Mouse (Mus musculus) midbrain, embryonic 12.5 days (tissue): ENCODE data around the gene Syt2. TPM values are rescaled to one million over a fixed set of nuclear protein-coding genes. Genes with fewer than 3 reads are reported as not detected.

Experiments
- ATAC-seq: fragments of 200-750 bp; cut with Nextera tagmentation; 2 replicates; pipeline ENCODE4 v1.8.0; 2017; ENCODE audit warnings: low read depth, moderate TSS enrichment, moderate library complexity; ENCODE audit not compliant: low FRiP score
- H3K27ac ChIP-seq: fragments of 300-500 bp; sonication (generic); replicated peaks from 2 replicates; pipeline ENCODE4 v1.5.1; 2016; ENCODE audit warnings: mild to moderate bottlenecking
- H3K27me3 ChIP-seq: fragments of 300-500 bp; sonication (generic); 2 replicates; pipeline ENCODE4 v1.6.1; 2016; ENCODE audit warnings: mild to moderate bottlenecking
- H3K36me3 ChIP-seq: fragments of 300-500 bp; sonication (generic); 2 replicates; pipeline ENCODE4 v1.6.1; 2016
- H3K4me1 ChIP-seq: fragments of 300-500 bp; sonication (generic); 2 replicates; pipeline ENCODE4 v1.6.1; 2016
- H3K4me2 ChIP-seq: fragments of 300-500 bp; sonication (generic); replicated peaks from 2 replicates; pipeline ENCODE4 v1.6.1; 2016; ENCODE audit warnings: mild to moderate bottlenecking, moderate library complexity
- H3K4me3 ChIP-seq: fragments of 300-500 bp; sonication (generic); 2 replicates; pipeline ENCODE4 v1.5.1; 2016; ENCODE audit warnings: mild to moderate bottlenecking
- H3K9ac ChIP-seq: fragments of 300-500 bp; sonication (generic); replicated peaks from 2 replicates; pipeline ENCODE4 v1.6.1; 2016; ENCODE audit warnings: mild to moderate bottlenecking, moderate library complexity
- H3K9me3 ChIP-seq: fragments of 300-500 bp; sonication (generic); 2 replicates; pipeline ENCODE4 v1.6.1; 2016; ENCODE audit warnings: mild to moderate bottlenecking
- WGBS: fragments of 180-500 bp; shearing (Covaris S2); methylation state at CpG from one replicate; pipeline ENCODE4 v1.1.7; 2016; 5-methylcytosine and 5-hydroxymethylcytosine counted together
- polyA plus RNA-seq: library from polyadenylated mRNA; unstranded; fragments of >200 nt; fragmentation: Nextera tagmentation; extraction: Ambion mirVana; gene quantifications from 2 replicates; pipeline ENCODE4 v1.2.1, GENCODE M21; 2016

Syt2 gene
- polyA plus RNA-seq, 1 experiment from 2014 or later = 2.7 TPM

DNA sequence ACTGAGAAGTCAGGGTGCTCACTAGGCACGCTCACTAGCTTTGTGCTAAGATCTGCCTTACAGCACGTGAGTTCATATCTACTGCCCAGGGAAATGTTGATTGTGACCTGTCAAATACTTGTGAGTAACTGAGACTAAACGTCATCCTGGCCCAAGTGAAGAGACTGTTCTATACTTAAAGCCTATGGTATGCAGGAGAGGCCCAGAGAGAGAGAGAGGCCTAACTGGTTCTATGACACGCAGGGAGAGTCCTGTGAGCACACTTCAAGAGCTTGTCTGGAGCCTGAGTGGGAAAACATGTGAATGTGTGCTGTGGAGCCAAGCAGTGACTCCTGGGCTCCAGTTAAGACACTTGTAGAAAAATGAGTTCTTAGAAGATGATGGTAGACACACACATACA lies 137.5 kb downstream of the Syt2 start:
- 87% methylated on average over 4 of the region's 4 CpGs for whole genome bisulfite sequencing
- Histone ChIP-seq H3K27me3 (no peaks in the 10 kb centered on the region), H3K36me3 (no peaks in the 10 kb centered on the region), H3K9ac (no peak overlapping the region), H3K27ac (no peak overlapping the region), H3K4me3 (no peak overlapping the region), H3K4me1 (peaks cover 2% of the 10 kb centered on the region; the same call in 1 of the 2 replicates), H3K9me3 (no peaks in the 10 kb centered on the region), H3K4me2 (no peak overlapping the region)
- ATAC-seq = no peak

DNA sequence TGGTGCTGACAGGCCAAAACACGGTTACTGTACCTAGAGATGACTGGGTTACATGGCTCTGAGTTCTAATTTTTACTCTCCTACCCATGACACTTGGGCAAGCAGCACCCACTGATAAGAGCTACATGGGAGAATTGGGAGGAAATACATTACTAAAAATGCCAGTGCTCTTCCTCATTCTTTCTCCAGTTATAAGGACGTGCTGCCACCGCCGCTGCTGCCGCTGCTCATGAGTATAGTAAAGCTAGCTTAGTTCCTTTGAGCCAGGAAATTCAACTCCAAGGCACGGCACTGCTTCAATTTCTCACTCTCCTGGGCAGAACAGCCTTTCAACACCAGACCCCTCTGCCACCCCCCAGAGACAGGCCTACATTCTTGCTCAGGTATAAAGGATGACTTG lies 138.0 kb downstream of the Syt2 start:
- ATAC-seq = no peak
- Histone ChIP-seq H3K27me3 (no peaks in the 10 kb centered on the region), H3K4me2 (no peak overlapping the region), H3K9ac (no peak overlapping the region), H3K27ac (no peak overlapping the region), H3K9me3 (no peaks in the 10 kb centered on the region), H3K4me1 (peaks cover 2% of the 10 kb centered on the region; the same call in 1 of the 2 replicates), H3K36me3 (no peaks in the 10 kb centered on the region), H3K4me3 (no peak overlapping the region)
- WGBS = 82% methylated on average over 6 of the region's 6 CpGs

GRCm38 (mm10) chr1:134784911-134785310 lies 138.4 kb downstream of the Syt2 start:
- 87% methylated on average over 1 of the region's 1 CpGs for WGBS
- H3K36me3 ChIP-seq = no peaks in the 10 kb centered on the region
- H3K4me3 ChIP-seq = no peak overlapping the region
- H3K27me3 ChIP-seq = no peaks in the 10 kb centered on the region
- no peak overlapping the region for H3K9ac ChIP-seq
- ATAC-seq = no peak
- H3K27ac ChIP-seq = no peak overlapping the region
- H3K9me3 ChIP-seq = no peaks in the 10 kb centered on the region
- peaks cover 2% of the 10 kb centered on the region; the same call in 1 of the 2 replicates for H3K4me1 ChIP-seq
- no peak overlapping the region for H3K4me2 ChIP-seq

DNA sequence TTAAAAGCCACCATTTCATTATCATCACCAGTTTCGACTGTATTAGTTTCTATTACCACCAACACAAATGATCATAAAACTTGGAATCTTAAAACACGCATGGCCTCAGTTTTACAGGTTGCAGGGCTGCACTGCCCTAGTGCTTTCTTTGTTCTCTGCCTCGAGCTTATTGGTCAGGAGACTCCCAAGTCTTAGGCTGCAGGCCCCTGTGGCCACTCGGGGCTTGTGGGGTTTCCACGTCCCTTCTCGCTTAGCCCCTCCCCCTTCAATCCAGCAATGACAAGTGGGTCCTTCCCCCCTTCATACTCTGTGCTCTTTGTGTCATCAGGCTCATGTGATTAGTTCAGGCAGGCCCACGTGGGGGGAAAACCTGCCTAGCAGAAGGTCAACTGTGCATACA lies 141.6 kb downstream of the Syt2 start:
- no peak overlapping the region for H3K9ac ChIP-seq
- no peak overlapping the region for H3K4me3 ChIP-seq
- H3K27me3 ChIP-seq = no peaks in the 10 kb centered on the region
- no peaks in the 10 kb centered on the region for H3K36me3 ChIP-seq
- 0 out of 2 replicates have a peak, but pooled peaks have one; percentile 44 for ATAC-seq
- WGBS = 47% methylated on average over 7 of the region's 7 CpGs
- no peak overlapping the region for H3K4me2 ChIP-seq
- peaks cover 2% of the 10 kb centered on the region; the same call in 1 of the 2 replicates for H3K4me1 ChIP-seq
- H3K27ac ChIP-seq = no peak overlapping the region
- no peaks in the 10 kb centered on the region for H3K9me3 ChIP-seq

- no peak overlapping the region for H3K9ac ChIP-seq
- 94% methylated on average over 2 of the region's 2 CpGs for WGBS
- no peaks in the 10 kb centered on the region for H3K36me3 ChIP-seq
- H3K4me1 ChIP-seq = peaks cover 2% of the 10 kb centered on the region; the same call in 1 of the 2 replicates
- H3K27ac ChIP-seq = no peak overlapping the region
- H3K4me3 ChIP-seq = no peak overlapping the region
- H3K9me3 ChIP-seq = no peaks in the 10 kb centered on the region
- no peak overlapping the region for H3K4me2 ChIP-seq
- ATAC-seq = no peak
- no peaks in the 10 kb centered on the region for H3K27me3 ChIP-seq
Measured at GRCm38 (mm10) chr1:134790716-134791439, 144.4 kb downstream of the Syt2 start.

DNA sequence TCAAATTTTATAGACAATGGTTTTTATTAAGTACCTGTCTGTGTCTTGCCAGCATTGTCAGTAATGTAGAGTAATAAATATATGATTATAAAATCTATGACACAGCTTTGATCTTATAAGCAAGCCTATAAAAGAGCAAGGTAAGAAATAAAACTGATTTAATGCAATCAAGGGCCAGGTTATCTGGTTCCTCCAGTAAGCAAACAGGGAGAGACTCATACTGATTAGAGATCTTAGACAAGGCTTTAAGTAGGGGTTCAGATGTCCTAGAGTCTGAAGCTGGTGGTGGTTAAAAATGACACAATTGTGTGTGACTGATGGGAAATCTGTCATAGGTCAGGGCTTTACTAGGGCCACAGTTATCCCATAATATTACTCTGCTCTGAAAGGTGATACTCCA lies 145.0 kb downstream of the Syt2 start:
- no peak overlapping the region for H3K4me2 ChIP-seq
- no peaks in the 10 kb centered on the region for H3K27me3 ChIP-seq
- H3K9me3 ChIP-seq = no peaks in the 10 kb centered on the region
- H3K9ac ChIP-seq = no peak overlapping the region
- no peak overlapping the region for H3K27ac ChIP-seq
- no peak for ATAC-seq
- H3K4me3 ChIP-seq = no peak overlapping the region
- peaks cover 2% of the 10 kb centered on the region; the same call in 1 of the 2 replicates for H3K4me1 ChIP-seq
- no peaks in the 10 kb centered on the region for H3K36me3 ChIP-seq

- Histone ChIP-seq H3K27ac (no peak overlapping the region), H3K4me1 (no peaks in the 10 kb centered on the region), H3K9me3 (0 out of 2 replicates have a peak, but pooled peaks cover 3% of the 10 kb centered on the region), H3K4me3 (no peak overlapping the region), H3K4me2 (no peak overlapping the region), H3K36me3 (peaks cover 10% of the 10 kb centered on the region), H3K9ac (no peak overlapping the region), H3K27me3 (no peaks in the 10 kb centered on the region)
- WGBS = 95% methylated on average over 1 of the region's 1 CpGs
- no peak for ATAC-seq
Measured at GRCm38 (mm10) chr1:134796076-134796475, 149.6 kb downstream of the Syt2 start.

GRCm38 (mm10) chr1:134796536-134796935 lies 150.1 kb downstream of the Syt2 start:
- H3K27ac ChIP-seq = no peak overlapping the region

GRCm38 (mm10) chr1:134801758-134802157 lies 155.3 kb downstream of the Syt2 start:
- peaks cover 10% of the 10 kb centered on the region for H3K36me3 ChIP-seq
- H3K4me2 ChIP-seq = no peak overlapping the region
- H3K4me1 ChIP-seq = peaks cover 19% of the 10 kb centered on the region
- no peak overlapping the region for H3K27ac ChIP-seq
- H3K9me3 ChIP-seq = 0 out of 2 replicates have a peak, but pooled peaks cover 3% of the 10 kb centered on the region
- H3K9ac ChIP-seq = no peak overlapping the region
- ATAC-seq = no peak
- no peak overlapping the region for H3K4me3 ChIP-seq
- H3K27me3 ChIP-seq = no peaks in the 10 kb centered on the region
- WGBS = 94% methylated on average over 7 of the region's 7 CpGs

More at GRCm38 (mm10) chr1:134796536-134796935, 150.1 kb downstream of the Syt2 start:
- Histone ChIP-seq H3K27me3 (no peaks in the 10 kb centered on the region), H3K4me2 (no peak overlapping the region), H3K4me3 (no peak overlapping the region), H3K4me1 (no peaks in the 10 kb centered on the region), H3K9ac (no peak overlapping the region), H3K9me3 (0 out of 2 replicates have a peak, but pooled peaks cover 3% of the 10 kb centered on the region), H3K36me3 (peaks cover 10% of the 10 kb centered on the region)
- no peak for ATAC-seq
- WGBS = 70% methylated on average over 3 of the region's 3 CpGs

- no peak overlapping the region for H3K9ac ChIP-seq
- WGBS = 56% methylated on average over 16 of the region's 16 CpGs
- peaks cover 10% of the 10 kb centered on the region for H3K36me3 ChIP-seq
- no peaks in the 10 kb centered on the region for H3K27me3 ChIP-seq
- H3K4me3 ChIP-seq = no peak overlapping the region
- ATAC-seq = no peak
- peaks cover 19% of the 10 kb centered on the region for H3K4me1 ChIP-seq
- no peak overlapping the region for H3K4me2 ChIP-seq
- 0 out of 2 replicates have a peak, but pooled peaks cover 3% of the 10 kb centered on the region for H3K9me3 ChIP-seq
- H3K27ac ChIP-seq = no peak overlapping the region
Measured at GRCm38 (mm10) chr1:134803286-134804117, 157.0 kb downstream of the Syt2 start.

- Histone ChIP-seq H3K9me3 (0 out of 2 replicates have a peak, but pooled peaks cover 3% of the 10 kb centered on the region), H3K4me1 (peaks cover 19% of the 10 kb centered on the region), H3K9ac (no peak overlapping the region), H3K4me2 (no peak overlapping the region), H3K4me3 (no peak overlapping the region), H3K27ac (no peak overlapping the region), H3K36me3 (peaks cover 5% of the 10 kb centered on the region), H3K27me3 (no peaks in the 10 kb centered on the region)
- WGBS = 39% methylated on average over 5 of the region's 5 CpGs
- ATAC-seq = no peak
Measured at GRCm38 (mm10) chr1:134804373-134804772, 157.9 kb downstream of the Syt2 start.

GRCm38 (mm10) chr1:134805471-134805870 lies 159.0 kb downstream of the Syt2 start:
- Histone ChIP-seq H3K9ac (no peak overlapping the region), H3K36me3 (no peaks in the 10 kb centered on the region), H3K27ac (no peak overlapping the region), H3K4me2 (no peak overlapping the region), H3K27me3 (no peaks in the 10 kb centered on the region), H3K4me3 (no peak overlapping the region), H3K4me1 (peaks cover 19% of the 10 kb centered on the region), H3K9me3 (no peaks in the 10 kb centered on the region)
- 78% methylated on average over 9 of the region's 9 CpGs for WGBS
- ATAC-seq = no peak
